Mouse (Mus musculus): ENCODE results near the gene Syne2. TPM values are rescaled to one million over a fixed set of nuclear protein-coding genes. Genes with fewer than 3 reads are reported as not detected.
"Not testable (repeated sequence)": the region's sequence is repeated elsewhere in the genome, so short reads cannot be mapped to it uniquely, and the experiment has no call there.

The Syne2 gene
- polyA plus RNA-seq (2012; ENCODE audit: insufficient read depth, low replicate concordance) = 0.61 and 0.78 TPM in 2 replicates

DNA sequence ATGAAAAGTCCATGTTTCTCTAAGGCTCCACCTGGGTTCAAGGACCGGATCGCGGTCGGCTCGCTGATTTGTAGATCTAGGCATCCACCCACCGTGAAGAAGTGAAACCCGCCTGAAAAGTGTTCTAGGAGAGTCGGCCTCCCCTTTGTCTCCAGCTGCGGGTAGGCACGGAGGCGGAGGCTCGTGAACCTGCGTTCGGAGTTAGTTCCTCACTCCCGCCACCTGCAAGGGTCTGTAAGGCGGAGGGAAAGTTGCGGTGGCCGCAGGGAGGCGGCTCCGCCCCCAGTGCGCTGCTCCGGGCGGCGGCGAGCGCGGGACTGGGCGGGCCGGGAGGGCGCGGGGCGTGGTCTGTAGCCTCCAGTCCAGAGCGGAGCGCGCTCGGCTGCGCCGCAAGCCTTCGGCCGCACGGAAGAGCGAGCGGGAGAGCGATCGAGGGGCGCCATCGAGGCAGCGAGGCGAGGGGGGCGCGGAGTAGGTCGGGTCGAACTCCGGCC, at the start of gene Syne2:
TSS of gene Syne2 (plus strand) at position 176 of the 494 bp plus-strand sequence.
- peak within 1 kb of the TSS; percentile 94 for H3K4me3 ChIP-seq (replicated peaks)
- H3K4me1 ChIP-seq = peaks cover 24% of the 10 kb centered on the region
- H3K36me3 ChIP-seq (replicated peaks; ENCODE audit: low read length) = no peaks in the 10 kb centered on the region
- TF ChIP-seq GATA1 (IDR thresholded peaks at IDR 0.05; ENCODE audit: borderline replicate concordance, low read length) = no peak
- TF ChIP-seq FLI1 (IDR thresholded peaks at IDR 0.05; ENCODE audit: low read length) = no peak
- peaks cover 6% of the 10 kb centered on the region for H3K9me3 ChIP-seq
- H3K27me3 ChIP-seq (replicated peaks) = peaks cover 91% of the 10 kb centered on the region

GRCm38 (mm10) chr12:75771410-75771809, 46.5 kb upstream of the Syne2 start:
- H3K27me3 ChIP-seq (replicated peaks) = peaks cover 3% of the 10 kb centered on the region
- no peak overlapping the region for H3K4me3 ChIP-seq (replicated peaks)
- no peaks in the 10 kb centered on the region for H3K36me3 ChIP-seq (replicated peaks; ENCODE audit: low read length)
- no peak for TF ChIP-seq FLI1 (IDR thresholded peaks at IDR 0.05; ENCODE audit: low read length)
- no peak for TF ChIP-seq GATA1 (IDR thresholded peaks at IDR 0.05; ENCODE audit: borderline replicate concordance, low read length)
- peaks cover 9% of the 10 kb centered on the region; the same call in 1 of the 2 replicates for H3K4me1 ChIP-seq
- H3K9me3 ChIP-seq = peaks cover 25% of the 10 kb centered on the region

DNA sequence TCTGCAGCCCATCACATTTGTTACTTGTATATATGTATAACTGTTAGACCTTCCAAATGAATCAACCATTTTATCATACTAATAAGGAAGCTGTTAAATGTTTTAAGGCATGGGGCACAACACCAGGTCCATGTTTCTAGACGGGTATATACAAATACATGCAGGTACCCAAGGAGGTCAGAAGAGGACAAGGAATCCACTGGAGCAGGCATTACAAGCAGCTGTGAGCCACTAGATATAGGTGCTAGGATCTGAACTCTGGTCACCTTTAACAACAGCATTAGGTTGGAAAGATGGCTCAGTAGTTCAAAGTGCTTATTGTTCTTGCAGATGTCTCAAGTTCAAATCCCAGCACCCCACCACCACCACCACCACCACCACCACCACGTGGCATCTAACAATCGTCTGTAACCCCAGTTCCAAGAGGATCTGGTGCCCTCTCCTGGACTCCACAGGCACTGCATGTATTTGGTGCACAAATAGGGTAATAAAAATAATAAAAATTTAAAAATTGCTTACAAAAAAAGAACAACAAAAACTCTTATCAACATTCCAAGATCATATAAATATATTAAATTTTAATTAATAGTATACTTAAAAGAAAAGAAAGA, 45.4 kb upstream of the Syne2 start:
- Histone ChIP-seq H3K4me3 (replicated peaks) (no peak overlapping the region), H3K36me3 (replicated peaks; ENCODE audit: low read length) (no peaks in the 10 kb centered on the region), H3K27me3 (replicated peaks) (peaks cover 3% of the 10 kb centered on the region), H3K4me1 (no peaks in the 10 kb centered on the region), H3K9me3 (peaks cover 36% of the 10 kb centered on the region)
- TF ChIP-seq GATA1 (IDR thresholded peaks at IDR 0.05; ENCODE audit: borderline replicate concordance, low read length) (no peak), FLI1 (IDR thresholded peaks at IDR 0.05; ENCODE audit: low read length) (no peak)

GRCm38 (mm10) chr12:75781445-75781844, 36.5 kb upstream of the Syne2 start:
- H3K27me3 ChIP-seq (replicated peaks) = peaks cover 5% of the 10 kb centered on the region
- TF ChIP-seq GATA1 (IDR thresholded peaks at IDR 0.05; ENCODE audit: borderline replicate concordance, low read length) = no peak
- TF ChIP-seq FLI1 (IDR thresholded peaks at IDR 0.05; ENCODE audit: low read length) = no peak
- 0 out of 2 replicates have a peak, but pooled peaks cover 3% of the 10 kb centered on the region for H3K4me1 ChIP-seq
- no peak overlapping the region for H3K4me3 ChIP-seq (replicated peaks)
- peaks cover 41% of the 10 kb centered on the region for H3K9me3 ChIP-seq
- H3K36me3 ChIP-seq (replicated peaks; ENCODE audit: low read length) = no peaks in the 10 kb centered on the region

DNA sequence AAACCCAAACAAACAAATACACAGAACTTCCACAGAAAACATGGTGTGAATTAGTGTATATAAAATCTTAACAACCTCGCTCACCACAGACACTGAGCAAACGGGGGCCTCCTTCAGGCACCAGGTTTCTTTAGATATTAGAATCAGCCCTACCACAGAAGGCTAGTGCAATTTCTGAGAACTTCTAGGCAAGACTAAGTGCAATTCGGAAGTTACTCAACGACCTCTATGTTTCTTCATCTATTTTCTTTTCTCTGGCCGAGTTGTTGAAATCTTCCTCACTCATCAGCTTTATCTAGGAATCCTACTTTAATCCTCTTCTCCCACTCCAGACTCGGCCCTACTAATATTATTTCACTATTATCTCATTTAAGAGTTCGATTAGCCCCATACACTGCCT, 35.9 kb upstream of the Syne2 start:
- Histone ChIP-seq H3K9me3 (peaks cover 36% of the 10 kb centered on the region), H3K36me3 (replicated peaks; ENCODE audit: low read length) (no peaks in the 10 kb centered on the region), H3K27me3 (replicated peaks) (peaks cover 5% of the 10 kb centered on the region), H3K4me1 (0 out of 2 replicates have a peak, but pooled peaks cover 3% of the 10 kb centered on the region), H3K4me3 (replicated peaks) (no peak overlapping the region)
- TF ChIP-seq FLI1 (IDR thresholded peaks at IDR 0.05; ENCODE audit: low read length) (no peak), GATA1 (IDR thresholded peaks at IDR 0.05; ENCODE audit: borderline replicate concordance, low read length) (no peak)

DNA sequence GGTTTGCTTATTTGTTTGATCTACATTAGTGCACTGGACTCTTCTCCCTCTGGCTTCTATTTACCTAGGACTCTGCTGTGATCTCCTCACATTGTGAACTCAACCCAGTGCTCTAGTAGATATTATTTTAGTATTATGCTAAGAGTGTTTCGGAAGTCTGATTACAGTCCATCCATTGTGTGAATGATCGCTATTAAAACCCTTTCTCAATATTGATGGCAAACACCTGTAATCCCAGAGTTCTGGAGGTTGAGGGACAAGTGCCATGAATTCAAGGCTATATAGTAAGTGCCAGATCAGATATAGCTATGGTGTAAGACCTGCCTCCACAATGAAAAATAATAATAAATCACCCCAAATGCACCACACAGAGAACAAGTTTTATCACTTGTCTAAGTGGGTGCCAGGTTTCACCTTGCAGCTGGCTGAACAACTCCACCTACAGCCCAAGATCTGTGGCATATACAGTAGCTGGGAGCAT, 33.6 kb upstream of the Syne2 start:
- no peak for TF ChIP-seq FLI1 (IDR thresholded peaks at IDR 0.05; ENCODE audit: low read length)
- TF ChIP-seq GATA1 (IDR thresholded peaks at IDR 0.05; ENCODE audit: borderline replicate concordance, low read length) = no peak
- Histone ChIP-seq H3K4me1 (0 out of 2 replicates have a peak, but pooled peaks cover 3% of the 10 kb centered on the region), H3K4me3 (replicated peaks) (no peak overlapping the region), H3K27me3 (replicated peaks) (peaks cover 8% of the 10 kb centered on the region), H3K36me3 (replicated peaks; ENCODE audit: low read length) (no peaks in the 10 kb centered on the region), H3K9me3 (peaks cover 14% of the 10 kb centered on the region)

DNA sequence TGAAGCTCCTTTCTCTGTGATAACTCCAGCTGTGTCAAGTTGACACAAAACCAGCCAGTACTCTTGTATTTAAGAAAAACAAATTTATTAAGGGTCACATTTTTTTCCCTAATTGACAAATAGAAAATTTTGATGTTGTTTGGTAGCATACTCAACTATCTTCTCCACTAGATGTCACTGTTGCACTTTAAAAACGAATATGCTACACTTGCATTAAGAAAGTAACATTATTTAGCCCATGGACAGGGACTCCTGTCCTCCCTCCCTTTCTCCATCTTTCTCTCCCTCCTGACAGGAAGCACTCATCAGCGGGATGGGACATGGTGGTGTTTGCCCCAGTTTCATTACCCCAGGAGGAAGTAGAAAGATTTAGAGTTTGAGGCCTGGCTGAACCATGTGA, 31.3 kb upstream of the Syne2 start:
- H3K4me1 ChIP-seq; H3K9me3 ChIP-seq; H3K4me3 ChIP-seq (replicated peaks); H3K36me3 ChIP-seq (replicated peaks; ENCODE audit: low read length); H3K27me3 ChIP-seq (replicated peaks): not testable (repeated sequence)

DNA sequence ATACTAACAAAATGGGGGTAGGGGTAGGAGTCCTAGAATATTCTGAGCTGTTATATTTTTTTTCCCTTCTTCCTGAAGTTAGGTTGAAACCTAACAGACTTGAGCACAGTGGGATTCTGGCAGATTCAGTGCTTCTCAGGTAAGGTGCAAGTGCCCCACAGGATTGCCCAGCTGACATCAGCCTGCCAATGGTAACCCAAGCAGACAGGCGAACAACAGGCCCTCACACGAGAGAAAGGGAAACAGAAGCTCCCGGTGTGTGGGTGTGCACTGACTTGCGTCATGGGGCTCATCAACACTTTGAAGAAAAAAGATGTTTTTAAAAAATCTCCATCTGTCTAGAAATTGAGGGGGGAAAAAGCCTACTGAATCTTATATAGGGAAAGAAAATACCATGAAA, 28.5 kb upstream of the Syne2 start:
- H3K4me3 ChIP-seq (replicated peaks) = no peak overlapping the region
- H3K36me3 ChIP-seq (replicated peaks; ENCODE audit: low read length) = no peaks in the 10 kb centered on the region
- no peaks in the 10 kb centered on the region for H3K9me3 ChIP-seq
- no peak for TF ChIP-seq FLI1 (IDR thresholded peaks at IDR 0.05; ENCODE audit: low read length)
- TF ChIP-seq GATA1 (IDR thresholded peaks at IDR 0.05; ENCODE audit: borderline replicate concordance, low read length) = no peak
- no peaks in the 10 kb centered on the region for H3K4me1 ChIP-seq
- H3K27me3 ChIP-seq (replicated peaks) = peaks cover 5% of the 10 kb centered on the region

DNA sequence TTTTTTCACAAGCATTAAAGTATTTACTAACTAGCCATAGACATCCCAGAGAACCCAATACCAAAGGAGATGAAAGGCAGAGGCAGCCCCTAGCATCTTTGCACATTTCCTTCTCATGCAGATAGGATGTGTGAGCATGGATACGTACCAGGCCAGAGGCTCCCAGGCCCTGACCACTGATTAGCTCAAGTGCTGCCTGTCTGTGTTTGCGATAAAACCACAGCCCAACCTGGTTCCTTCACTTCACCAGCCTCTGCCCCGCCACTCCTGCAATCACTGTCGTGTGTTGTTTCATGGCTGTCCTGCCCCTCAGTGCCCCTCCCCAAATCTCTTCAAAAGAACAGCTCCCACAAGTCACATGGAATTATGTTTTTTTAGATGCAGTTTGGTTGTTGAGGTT, 23.4 kb upstream of the Syne2 start:
- Histone ChIP-seq H3K27me3 (replicated peaks) (peaks cover 4% of the 10 kb centered on the region), H3K36me3 (replicated peaks; ENCODE audit: low read length) (no peaks in the 10 kb centered on the region), H3K9me3 (no peaks in the 10 kb centered on the region), H3K4me1 (no peaks in the 10 kb centered on the region), H3K4me3 (replicated peaks) (no peak overlapping the region)
- no peak for TF ChIP-seq GATA1 (IDR thresholded peaks at IDR 0.05; ENCODE audit: borderline replicate concordance, low read length)

GRCm38 (mm10) chr12:75796510-75796909, 21.4 kb upstream of the Syne2 start:
- no peak for TF ChIP-seq FLI1 (IDR thresholded peaks at IDR 0.05; ENCODE audit: low read length)
- no peak for TF ChIP-seq GATA1 (IDR thresholded peaks at IDR 0.05; ENCODE audit: borderline replicate concordance, low read length)
- Histone ChIP-seq H3K4me1 (no peaks in the 10 kb centered on the region), H3K9me3 (no peaks in the 10 kb centered on the region)

More at GRCm38 (mm10) chr12:75796510-75796909, 21.4 kb upstream of the Syne2 start:
- H3K36me3 ChIP-seq (replicated peaks; ENCODE audit: low read length) = no peaks in the 10 kb centered on the region
- peaks cover 6% of the 10 kb centered on the region for H3K27me3 ChIP-seq (replicated peaks)
- H3K4me3 ChIP-seq (replicated peaks) = no peak overlapping the region

Measured in megakaryocyte, embryonic 14.5 days (primary cell).